Mouse (Mus musculus): Measurements from ENCODE around the gene Commd1.
A peak's percentile ranks its signal among the peaks of the same experiment; 100 is the strongest.

The Commd1 gene

GRCm38 (mm10) chr11:22858441-22859300, 123.5 kb downstream of the Commd1 start:
- peak; percentile 36 for DNase-seq (ENCODE audit: low spot score)

- DNase-seq (ENCODE audit: low spot score): peak; percentile 40
These were observed 124.3 kb downstream of the Commd1 start for GRCm38 (mm10) chr11:22857705-22858440.

GRCm38 (mm10) chr11:22857106-22857704, 125.0 kb downstream of the Commd1 start:
- no peak for DNase-seq (ENCODE audit: low spot score)

DNA sequence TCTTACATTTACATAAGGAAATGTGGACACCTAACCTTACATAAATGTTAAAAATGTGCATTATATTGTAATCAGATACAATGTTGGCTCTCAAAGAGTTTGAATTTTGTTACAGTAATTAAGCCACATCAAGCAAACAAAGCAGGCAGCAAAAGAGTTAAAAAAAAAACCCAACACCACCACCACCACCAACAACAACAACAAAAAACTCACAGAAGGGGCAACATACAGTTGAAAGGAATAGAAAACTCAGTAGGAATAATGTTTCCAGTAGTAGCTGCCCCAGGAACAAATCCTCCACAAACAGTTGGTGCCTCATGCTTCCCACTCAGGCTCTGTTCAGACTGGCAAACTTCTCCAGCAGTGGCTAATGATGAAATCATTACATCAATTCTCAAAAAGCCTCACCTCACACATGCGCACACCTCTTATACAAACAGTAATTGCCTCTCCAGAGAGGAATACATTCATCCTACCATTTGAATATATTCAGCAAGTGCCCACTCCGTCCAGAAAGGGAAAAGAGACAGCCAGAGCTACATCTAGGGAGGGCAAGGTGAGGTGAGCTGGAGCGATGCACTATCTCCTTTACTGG, 125.7 kb downstream of the Commd1 start:
- no peak for DNase-seq (ENCODE audit: low spot score)

GRCm38 (mm10) chr11:22854571-22854970, 127.6 kb downstream of the Commd1 start:
- no peak for DNase-seq (ENCODE audit: low spot score)

DNA sequence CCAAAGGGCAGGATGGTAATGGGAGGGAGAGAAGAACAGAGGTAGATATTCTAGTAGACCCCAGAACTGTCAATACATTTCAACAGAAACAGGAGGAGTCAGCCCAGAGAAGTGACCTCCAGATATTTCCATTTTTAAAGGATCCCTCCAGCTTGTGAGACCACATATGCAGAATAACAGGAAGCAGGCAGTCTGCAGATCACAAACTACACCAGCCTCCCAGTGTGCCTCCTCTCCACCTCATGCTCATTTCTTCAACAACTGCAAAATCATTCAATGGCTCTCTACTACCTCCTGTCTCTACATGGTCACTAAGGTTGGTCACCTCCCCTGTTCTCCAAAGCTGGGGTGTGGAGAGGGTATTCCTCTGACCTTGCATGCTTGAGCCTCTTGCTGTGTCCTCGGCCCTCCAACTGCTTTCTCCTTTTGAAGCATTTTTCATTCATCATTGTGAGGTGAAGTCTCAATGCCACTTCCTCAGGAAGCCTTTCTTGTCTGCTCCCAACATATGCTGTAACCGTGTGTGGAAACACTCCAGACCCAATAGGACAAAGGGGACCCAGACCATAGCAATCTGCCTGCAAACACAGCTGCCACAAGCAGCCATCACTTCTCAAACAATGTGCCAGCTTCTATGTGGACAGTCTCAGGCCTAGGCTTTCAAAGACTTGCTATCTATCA, 128.6 kb downstream of the Commd1 start:
- no peak for DNase-seq (ENCODE audit: low spot score)

DNA sequence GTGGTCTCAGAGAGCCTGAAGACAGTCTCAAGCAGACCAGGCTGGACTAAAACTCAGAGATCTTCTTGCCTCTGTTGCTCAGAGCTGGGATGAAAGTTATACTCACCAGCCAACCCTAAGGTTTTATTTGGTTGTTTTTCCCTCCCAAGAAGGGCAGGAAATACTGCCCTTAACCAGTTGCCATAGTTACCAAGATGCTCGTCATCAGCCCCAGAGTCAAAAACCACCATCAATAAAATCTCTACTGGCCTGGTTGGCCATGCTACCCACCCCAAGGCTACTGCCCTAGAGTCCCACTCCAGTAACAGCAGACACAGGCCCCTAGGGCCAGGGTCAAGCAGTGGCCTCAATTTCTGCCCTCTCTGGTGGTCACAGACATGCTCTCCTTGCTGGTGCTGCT, 129.7 kb downstream of the Commd1 start:
- no peak for DNase-seq (ENCODE audit: low spot score)

DNA sequence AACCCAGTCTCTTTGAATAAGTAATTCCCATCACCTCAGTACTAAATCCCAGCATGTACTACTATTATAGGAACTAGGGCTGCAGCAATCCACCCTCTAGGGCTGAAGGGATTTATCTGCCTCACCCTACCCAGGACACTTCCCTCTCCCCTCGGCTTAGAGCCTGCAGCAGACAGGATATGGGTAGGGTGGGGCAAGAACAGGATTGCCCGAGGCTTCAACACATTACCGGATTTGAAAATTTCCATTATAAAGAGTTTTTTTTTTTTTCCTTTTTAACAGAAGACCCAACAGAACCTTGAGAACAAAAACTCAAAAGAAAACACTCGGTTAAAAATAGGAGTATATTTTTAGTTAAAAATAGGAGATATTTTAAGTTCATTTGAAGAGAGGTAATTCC, 130.8 kb downstream of the Commd1 start:
- DNase-seq (ENCODE audit: low spot score): no peak

GRCm38 (mm10) chr11:22850077-22850476, 132.1 kb downstream of the Commd1 start:
- DNase-seq (ENCODE audit: low spot score): no peak

DNA sequence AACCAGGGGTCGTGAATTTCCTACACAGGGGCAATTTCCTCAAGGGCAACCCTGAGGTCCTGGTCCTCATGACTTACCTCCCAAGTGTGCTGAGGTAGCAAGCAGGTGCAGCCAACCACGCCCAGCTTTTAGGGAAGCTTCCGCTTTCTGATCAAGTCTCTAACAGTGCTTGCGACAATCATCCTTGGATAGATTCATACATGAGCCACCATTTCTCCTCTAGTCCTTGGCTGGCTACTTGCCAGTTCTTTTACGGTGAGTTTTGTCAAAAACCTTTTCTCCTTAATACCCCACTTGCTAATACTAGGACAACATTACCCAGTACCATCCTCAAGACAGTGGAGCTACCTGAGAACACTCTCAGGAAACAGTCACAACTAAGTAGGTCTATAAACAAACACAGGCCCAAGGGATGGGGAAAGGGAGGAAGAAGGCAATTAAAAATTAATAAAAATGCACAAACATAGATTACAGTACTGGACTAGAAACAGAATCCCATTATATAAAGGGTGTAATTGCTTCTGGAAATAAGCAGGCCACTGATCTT, 133.5 kb downstream of the Commd1 start:
- DNase-seq (ENCODE audit: low spot score): no peak

DNA sequence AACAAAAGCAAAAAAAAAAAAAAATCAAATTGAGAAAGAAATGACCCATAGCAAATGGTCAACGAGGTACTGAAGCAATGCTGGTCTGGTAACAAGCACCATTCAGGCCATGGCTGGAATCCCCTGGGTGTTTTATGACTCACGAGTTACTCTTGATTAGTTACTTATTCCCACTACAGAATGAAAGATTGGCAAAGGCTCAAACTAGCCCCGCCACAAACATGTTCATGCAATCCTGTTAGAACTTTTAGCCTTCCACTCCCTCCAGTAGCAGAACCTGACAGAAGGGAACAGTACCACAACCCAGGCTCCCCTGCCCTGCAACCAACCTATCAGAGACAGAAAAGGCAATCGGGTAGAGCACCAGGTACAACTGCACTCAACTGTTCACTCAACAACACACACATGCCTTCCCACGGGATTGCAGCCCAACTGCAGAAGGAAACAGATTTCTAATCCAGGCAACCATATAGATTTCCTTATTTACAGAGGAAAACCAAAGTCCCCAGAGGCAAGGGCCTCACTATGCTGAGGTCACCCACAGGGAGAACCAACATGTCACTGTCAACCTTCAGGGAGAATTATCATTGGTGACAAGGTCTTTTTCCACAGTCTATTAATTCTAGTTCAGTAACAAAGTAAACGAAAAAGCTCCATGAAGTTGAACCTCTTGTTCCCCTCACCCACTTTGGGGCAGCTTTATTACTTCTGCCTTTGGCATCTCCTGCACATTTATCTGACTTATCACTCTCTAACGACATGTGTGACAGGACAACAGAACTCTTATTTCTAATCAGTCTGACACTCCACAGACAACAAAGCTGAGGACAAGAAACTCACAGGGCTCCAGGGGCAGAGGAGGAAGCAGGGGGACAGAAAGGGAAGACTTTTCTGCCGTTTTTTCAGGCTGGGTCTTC, 134.2 kb downstream of the Commd1 start:
- DNase-seq (ENCODE audit: low spot score): no peak

GRCm38 (mm10) chr11:22846960-22847731, 135.0 kb downstream of the Commd1 start:
- DNase-seq (ENCODE audit: low spot score): no peak
